Mouse (Mus musculus): ENCODE measurements around the gene Best2.

The Best2 gene

DNA sequence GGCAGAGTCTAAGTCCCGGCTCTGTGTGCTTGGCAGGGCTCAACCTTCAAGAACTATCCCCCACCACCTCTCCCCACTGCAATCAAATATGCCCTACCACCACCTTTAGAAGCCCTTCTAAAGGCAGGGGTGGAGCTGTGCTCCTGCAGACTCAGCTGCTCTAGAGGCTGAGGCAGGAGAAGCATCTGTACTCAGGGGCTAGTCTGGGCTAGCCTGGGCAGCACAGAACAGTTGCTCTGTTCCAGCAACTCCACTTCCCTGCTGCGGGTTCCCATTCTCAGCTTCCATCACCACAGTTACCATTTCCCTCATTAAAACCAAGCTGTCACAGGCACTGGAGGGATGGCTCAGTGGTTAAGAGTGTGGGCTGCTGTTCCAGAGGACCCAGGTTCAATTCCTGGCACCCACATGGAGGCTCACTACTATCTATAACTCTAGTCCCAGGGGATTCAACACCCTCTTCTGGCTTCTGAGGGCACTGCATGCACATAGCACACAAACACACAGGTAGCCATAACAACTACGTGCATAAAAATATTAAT is 7.3 kb upstream of the Best2 start:
- DNase-seq = no peak

- no peak for DNase-seq
Observed at GRCm38 (mm10) chr8:85017209-85017608, 2.9 kb upstream of the Best2 start.

- DNase-seq = no peak
Observed at GRCm38 (mm10) chr8:85016724-85017123, 2.4 kb upstream of the Best2 start.

DNA sequence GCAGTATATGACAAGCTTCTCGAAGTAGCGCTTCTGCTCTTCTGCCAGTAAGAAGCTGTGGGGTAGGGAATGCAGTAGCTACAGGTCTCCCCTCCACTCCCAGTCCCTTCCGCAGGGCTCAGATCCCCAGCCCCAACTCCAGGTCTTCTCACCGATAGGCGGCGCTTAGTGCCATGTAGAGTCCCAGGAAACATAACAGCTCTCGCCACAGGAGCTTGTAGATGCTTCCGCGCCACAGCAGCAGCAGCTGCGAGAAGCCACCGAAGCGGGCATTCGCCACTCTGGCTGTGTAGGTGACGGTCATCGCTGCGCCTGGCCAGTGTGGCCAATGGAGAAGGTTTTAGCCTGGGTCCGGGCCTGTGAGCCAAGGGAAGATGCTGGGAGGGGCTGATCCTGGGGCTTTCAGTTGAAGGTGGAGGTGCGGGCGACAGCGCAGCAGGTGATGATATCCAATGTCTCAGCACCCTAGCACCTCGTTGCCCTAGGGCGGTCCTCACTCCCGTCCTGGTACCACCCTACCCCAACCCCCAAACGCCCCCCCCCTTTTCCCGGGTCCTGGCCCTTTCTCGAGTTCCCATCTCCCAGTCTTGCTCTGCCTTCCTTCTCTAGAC is 996 bp downstream of the Best2 start:
- peak; percentile 89 for DNase-seq

DNA sequence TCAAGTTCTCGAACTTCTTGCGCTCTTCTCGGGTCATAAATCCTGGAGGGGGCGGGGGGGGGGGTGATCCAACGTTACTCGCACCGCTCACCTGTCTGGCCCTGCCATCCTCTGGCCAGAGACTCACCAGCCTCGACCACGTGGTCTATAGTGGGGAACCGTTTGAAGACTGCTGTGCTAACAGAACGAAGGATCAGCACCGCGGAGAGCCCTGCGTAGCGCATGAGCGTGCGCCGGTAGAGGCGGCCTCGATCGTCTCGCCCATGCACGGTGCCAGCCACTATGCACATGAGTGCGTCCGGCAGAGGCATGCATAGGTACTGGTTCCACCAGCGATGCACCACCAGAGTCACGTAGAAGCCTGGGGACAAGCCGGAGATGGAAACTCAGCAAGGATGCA is 3.1 kb downstream of the Best2 start:
- DNase-seq = no peak

GRCm38 (mm10) chr8:85007686-85008085 is 6.6 kb downstream of the Best2 start:
- DNase-seq = peak; percentile 62

DNA sequence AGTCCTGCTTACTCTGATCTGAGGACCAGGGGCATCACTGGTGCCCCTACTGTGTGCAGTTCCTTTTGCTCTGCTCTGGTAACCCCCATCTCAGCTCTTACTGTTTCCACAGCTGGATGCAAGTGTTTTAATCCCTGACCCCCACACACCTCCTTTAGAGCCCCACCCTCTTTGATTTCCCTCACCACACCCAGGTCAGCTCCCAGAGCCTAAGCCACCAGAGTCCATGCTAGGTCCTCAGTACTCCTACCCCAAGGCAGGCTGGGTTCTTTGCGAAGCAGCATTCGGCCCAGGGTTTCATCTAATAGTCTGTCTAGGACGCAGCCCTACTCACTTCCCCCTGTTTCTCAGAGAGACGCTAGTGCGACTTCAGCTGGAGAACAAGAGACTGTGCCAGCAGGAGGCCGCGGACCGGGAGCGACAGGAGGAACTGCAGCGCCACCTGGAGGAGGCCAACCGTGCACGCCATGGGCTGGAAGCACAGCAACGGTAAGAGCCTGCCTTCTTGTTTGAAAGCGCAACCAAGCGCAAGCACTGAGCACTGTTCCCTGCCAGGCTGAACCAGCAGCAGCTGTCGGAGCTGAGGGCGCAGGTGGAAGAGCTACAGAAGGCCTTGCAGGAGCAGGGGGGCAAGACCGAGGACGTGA is 16.6 kb downstream of the Best2 start:
- peak; percentile 96 for DNase-seq

DNA sequence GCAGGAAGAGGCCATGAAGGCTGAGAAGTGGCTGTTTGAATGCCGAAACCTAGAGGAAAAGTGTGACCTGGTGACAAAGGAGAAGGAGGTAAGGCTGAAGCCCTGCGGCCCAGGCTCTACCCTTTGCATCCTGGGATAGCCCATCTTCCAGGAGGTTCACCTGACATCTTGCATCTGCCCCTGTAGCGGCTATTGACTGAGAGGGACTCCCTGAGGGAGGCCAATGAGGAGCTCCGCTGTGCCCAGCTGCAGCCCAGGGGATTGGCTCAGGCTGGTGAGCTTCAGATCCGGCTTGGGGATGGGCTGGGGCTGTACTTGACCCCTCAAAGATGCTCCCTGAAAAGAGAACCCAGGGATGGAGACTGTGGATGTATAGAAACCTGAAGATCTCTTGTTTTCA is 17.4 kb downstream of the Best2 start:
- no peak for DNase-seq

GRCm38 (mm10) chr8:84995680-84996079 is 18.7 kb downstream of the Best2 start:
- no peak for DNase-seq

- no peak for DNase-seq
Observed at GRCm38 (mm10) chr8:84994375-84994774, 20.0 kb downstream of the Best2 start.

GRCm38 (mm10) chr8:84990836-84991235 is 23.5 kb downstream of the Best2 start:
- DNase-seq = peak; percentile 94

- peak; percentile 99 for DNase-seq
Observed at GRCm38 (mm10) chr8:84990349-84990748, 24.0 kb downstream of the Best2 start, which contains the start of gene Hook2. Hook2 (plus strand) TSS chr8:84990603.

GRCm38 (mm10) chr8:84989810-84990209 is 24.5 kb downstream of the Best2 start:
- DNase-seq = peak; percentile 98

GRCm38 (mm10) chr8:84989311-84989731 is 25.0 kb downstream of the Best2 start:
- peak; percentile 78 for DNase-seq

DNA sequence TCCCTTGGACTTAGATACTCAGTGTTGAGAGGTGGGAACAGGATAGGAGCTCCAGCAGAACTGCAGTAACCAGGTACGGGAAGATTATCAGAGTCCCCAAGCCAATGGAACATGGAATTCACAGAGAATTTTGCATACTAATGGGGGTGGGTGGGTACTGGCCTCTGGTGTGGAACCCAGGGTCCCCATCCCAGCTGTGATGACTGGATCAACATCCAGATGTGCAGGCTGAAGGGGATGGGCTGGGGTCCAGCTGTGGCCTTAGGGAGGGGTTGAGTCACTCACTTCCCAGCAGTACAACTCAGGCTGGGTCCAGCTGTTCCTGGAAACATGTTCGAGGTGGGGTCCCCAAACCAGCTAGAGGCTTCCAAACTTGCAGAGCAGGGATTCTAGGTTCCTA is 26.4 kb downstream of the Best2 start:
- no peak for DNase-seq

DNA sequence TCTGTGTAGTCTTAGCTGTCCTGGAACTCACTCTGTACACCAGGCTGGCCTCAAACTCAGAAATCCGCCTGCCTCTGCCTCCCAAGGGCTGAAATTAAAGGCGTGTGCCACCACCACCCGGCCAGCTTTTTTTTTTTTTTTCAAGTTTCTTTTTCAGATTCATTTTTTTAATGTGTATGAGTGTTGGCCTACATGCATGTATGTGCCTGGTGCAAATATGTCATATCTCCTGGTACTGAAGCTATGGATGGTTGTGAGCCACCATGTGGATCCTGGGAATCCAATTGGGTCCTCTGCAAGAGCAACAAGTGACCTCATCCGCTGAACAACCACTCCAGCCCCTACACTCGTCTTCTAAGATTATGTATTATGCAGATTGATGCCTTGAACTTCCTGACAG is 26.9 kb downstream of the Best2 start:
- no peak for DNase-seq

GRCm38 (mm10) chr8:84986379-84986945 is 27.9 kb downstream of the Best2 start:
- DNase-seq = no peak

GRCm38 (mm10) chr8:84985684-84986378 is 28.5 kb downstream of the Best2 start:
- DNase-seq = peak; percentile 97

- peak; percentile 63 for DNase-seq
Observed at GRCm38 (mm10) chr8:84985049-84985683, 29.2 kb downstream of the Best2 start.

- peak; percentile 85 for DNase-seq
Observed at GRCm38 (mm10) chr8:84984294-84985048, 29.9 kb downstream of the Best2 start.

GRCm38 (mm10) chr8:84982499-84983011 is 31.8 kb downstream of the Best2 start:
- peak; percentile 50 for DNase-seq
